In genomic region chr15:83168875-83169771, GRCm38 (mm10) we compare ENCODE assay signal across 9 mouse cellular contexts. TPM values are rescaled to one million over a fixed set of nuclear protein-coding genes. Genes with fewer than 3 reads are reported as not detected.
A peak's percentile ranks its signal among the peaks of the same experiment; 100 is the strongest.
DNase-seq lines count a peak whose midpoint lies in the region; TF ChIP-seq lines count a peak whose summit lies in the region.
"Had no signal": no experiment of that assay in that cellular context is flagged by ENCODE, and none has a peak within 500 bp of the region (broad histone marks: within the 10 kb centered on the region; RNA-seq: fewer than 3 reads in every experiment).

No protein-coding gene starts in this region.

- H3K4me1 ChIP-seq in heart, adult 2 months (ENCODE audit: control insufficient read depth, insufficient read depth, low read length), result peaks cover 34% of the 10 kb centered on the region
- peaks cover 47% of the 10 kb centered on the region for H3K4me1 ChIP-seq in liver, adult 2 months (ENCODE audit: control insufficient read depth, insufficient read depth, low read length)

- TF ChIP-seq POLR2A in heart, adult 2 months (IDR thresholded peaks at IDR 0.05; ENCODE audit: insufficient read depth, low read depth, low read length), result no peak
- no peak for TF ChIP-seq POLR2A in liver, adult 2 months (IDR thresholded peaks at IDR 0.05; ENCODE audit: extremely low read depth, insufficient read depth, low read length)

- TF ChIP-seq CTCF in heart, adult 2 months (IDR thresholded peaks at IDR 0.05), result no peak
- no peak for TF ChIP-seq CTCF in liver, adult 2 months (IDR thresholded peaks at IDR 0.05; ENCODE audit: low read depth, low read length)

- no peaks in the 10 kb centered on the region for H3K79me2 ChIP-seq in heart, adult 2 months (replicated peaks; ENCODE audit: control insufficient read depth, insufficient read depth, low read length)
- peaks cover 39% of the 10 kb centered on the region; the same call in 1 of the 2 replicates for H3K79me2 ChIP-seq in liver, adult 2 months (ENCODE audit: control insufficient read depth, insufficient read depth, low read length)

- intact Hi-C loops in heart, adult 2 months (cut with DNase I), result no loop called here
- intact Hi-C loops in heart, postnatal 10 days (cut with DNase I), result no loop called here

- DNase-seq in heart, adult 2 months, result peak; percentile 24 to 43
- no peak for DNase-seq in heart, postnatal 10 days
- peak; percentile 44 for DNase-seq in ovary, postnatal 36 days (ENCODE audit: low spot score)
- no peak for DNase-seq in ovary, postnatal 14 days (ENCODE audit: low spot score)
- peak; percentile 89 for DNase-seq in liver, adult 2 months (ENCODE audit: extremely low read depth, low read depth, low spot score)
- DNase-seq in retina, embryonic 14.5 days (ENCODE audit: low spot score), result no peak
- DNase-seq in c-Kit-positive CD71-positive TER-119-positive erythroid progenitor cells, embryonic 14.5 days (ENCODE audit: low spot score), result no peak
- DNase-seq in natural killer cell, adult 2 months (ENCODE audit: low spot score in 2 of 2), result no peak
- DNase-seq: right cerebral cortex, postnatal 14 days had no signal

- H3K27me3 ChIP-seq in heart, adult 2 months (ENCODE audit: control insufficient read depth, insufficient read depth, low read length), result no peaks in the 10 kb centered on the region
- no peaks in the 10 kb centered on the region for H3K27me3 ChIP-seq in liver, adult 2 months (ENCODE audit: control insufficient read depth, insufficient read depth, low read length)

- no peak for TF ChIP-seq EP300 in heart, adult 2 months (IDR thresholded peaks at IDR 0.05; ENCODE audit: insufficient read depth, low read depth, low read length)

- peak overlapping the region; percentile 60 for H3K9ac ChIP-seq in heart, adult 2 months (ENCODE audit: low read depth, low read length)
- peak overlapping the region; percentile 87 for H3K9ac ChIP-seq in liver, adult 2 months (ENCODE audit: low read depth, low read length)

- H3K27ac ChIP-seq in heart, adult 2 months, result peak overlapping the region; percentile 96
- peak overlapping the region; percentile 91 for H3K27ac ChIP-seq in liver, adult 2 months (replicated peaks; ENCODE audit: insufficient read depth, low read depth, low read length)

- H3K36me3 ChIP-seq in heart, adult 2 months (ENCODE audit: control insufficient read depth, insufficient read depth, low read length), result peaks cover 3% of the 10 kb centered on the region
- peaks cover 1% of the 10 kb centered on the region; the same call in 1 of the 2 replicates for H3K36me3 ChIP-seq in liver, adult 2 months (ENCODE audit: control insufficient read depth, insufficient read depth, low read length)

- peak overlapping the region; percentile 53 for H3K4me3 ChIP-seq in heart, adult 2 months
- peak overlapping the region; percentile 7; the same call in 1 of the 2 replicates for H3K4me3 ChIP-seq in liver, adult 2 months (ENCODE audit: insufficient read depth, low read depth, low read length)

- WGBS in heart, adult 2 months, result 54% methylated on average over 7 of the region's 7 CpGs
- WGBS in liver, adult 2 months, result 15% methylated on average over 7 of the region's 7 CpGs

RNA-seq across cellular contexts. Expression of gene Cyb5r3, which starts 3.3 kb away (rescaled TPM):
- 10 to 100 TPM; 75.6 to 87.2 TPM for total RNA-seq in heart, adult 2 months (2021)
- polyA plus RNA-seq in heart, adult 2 months (2012; rRNA removed), result 97.7 and 103 TPM in 2 replicates
- total RNA-seq in heart, postnatal 10 days (2021), result 100 to 1,000 TPM; 133 to 136 TPM
- 155 TPM in 2 replicates for total RNA-seq in liver, adult 2 months (2014; rRNA removed)
- 424 and 500 TPM in 2 replicates for polyA plus RNA-seq in liver, adult 2 months (2012; rRNA removed)

RNA-seq across cellular contexts. Expression of gene Poldip3, which starts 19.9 kb away (rescaled TPM):
- total RNA-seq in heart, adult 2 months (2021), result 10 to 100 TPM; 23.6 to 24.7 TPM
- polyA plus RNA-seq in heart, adult 2 months (2012; rRNA removed), result 20.0 and 27.0 TPM in 2 replicates
- 10 to 100 TPM; 45.7 to 47.3 TPM for total RNA-seq in heart, postnatal 10 days (2021)
- total RNA-seq in liver, adult 2 months (2014; rRNA removed), result 21.6 and 24.8 TPM in 2 replicates
- polyA plus RNA-seq in liver, adult 2 months (2012; rRNA removed), result 25.5 and 34.6 TPM in 2 replicates

RNA-seq across cellular contexts. Expression of gene Rrp7a, which starts 46.5 kb away (rescaled TPM):
- total RNA-seq in heart, adult 2 months (2021), result 10 to 100 TPM; 39.9 to 40.9 TPM
- polyA plus RNA-seq in heart, adult 2 months (2012; rRNA removed), result 60.0 and 62.0 TPM in 2 replicates
- total RNA-seq in heart, postnatal 10 days (2021), result 10 to 100 TPM; 37.3 to 46.2 TPM
- 9.1 and 19.3 TPM in 2 replicates for total RNA-seq in liver, adult 2 months (2014; rRNA removed)
- polyA plus RNA-seq in liver, adult 2 months (2012; rRNA removed), result 44.1 and 44.7 TPM in 2 replicates

Comparison
In these comparisons a context has a peak if more than half of its experiments do, and no peak if none do; other contexts are left out.
1. DNase-seq: peak in heart, adult 2 months (2 of 2), ovary, postnatal 36 days (single experiment) and liver, adult 2 months (single experiment); none in heart, postnatal 10 days (0 of 2), ovary, postnatal 14 days (single experiment), retina, embryonic 14.5 days (single experiment), c-Kit-positive CD71-positive TER-119-positive erythroid progenitor cells, embryonic 14.5 days (single experiment) and natural killer cell, adult 2 months (0 of 2).